Mouse (Mus musculus) embryonic fibroblast, embryonic 13.5 days (primary cell): ENCODE results near the gene Crybg1. TPM values are rescaled to one million over a fixed set of nuclear protein-coding genes. Genes with fewer than 3 reads are reported as not detected.

Experiments used
- H3K27ac ChIP-seq: 2 replicates; pipeline ENCODE4 v1.5.1; 2012; ENCODE audit warnings: low read length, control low read depth, inconsistent platforms; ENCODE audit not compliant: insufficient read depth
- H3K4me1 ChIP-seq: 2 replicates; pipeline ENCODE4 v1.6.1; 2011; ENCODE audit warnings: low read length; ENCODE audit not compliant: control insufficient read depth, insufficient read depth
- H3K4me3 ChIP-seq: 2 replicates; pipeline ENCODE4 v1.5.1; 2011; ENCODE audit warnings: mild to moderate bottlenecking, control low read depth, low read length; ENCODE audit not compliant: insufficient read depth
- CTCF ChIP-seq: IDR thresholded peaks from 2 replicates; pipeline ENCODE4 v1.5.1; 2011; ENCODE audit warnings: mild to moderate bottlenecking, control low read depth, low read length, moderate library complexity, borderline replicate concordance; ENCODE audit not compliant: insufficient read depth
- POLR2A ChIP-seq: IDR thresholded peaks from 2 replicates; pipeline ENCODE4 v1.6.1; 2011; ENCODE audit warnings: low read depth, mild to moderate bottlenecking, control low read depth, low read length, moderate library complexity
- polyA plus RNA-seq: library from polyadenylated mRNA; stranded (reverse); fragments of >200 nt; gene quantifications from 2 replicates; pipeline ENCODE4 v1.2.4, GENCODE M21; 2011; ENCODE audit warnings: low read depth; ENCODE audit not compliant: missing spikeins, insufficient read length

Gene Crybg1
- polyA plus RNA-seq, 1 experiment: 0.65 TPM

GRCm38 (mm10) chr10:44013885-44014284 lies 134.8 kb downstream of the Crybg1 start:
- Histone ChIP-seq H3K27ac (no peak overlapping the region), H3K4me1 (peaks cover 6% of the 10 kb centered on the region; the same call in 1 of the 2 replicates), H3K4me3 (no peak overlapping the region)
- TF ChIP-seq CTCF: no peak
- TF ChIP-seq POLR2A: no peak

- peaks cover 6% of the 10 kb centered on the region; the same call in 1 of the 2 replicates for H3K4me1 ChIP-seq
- no peak overlapping the region for H3K4me3 ChIP-seq
- no peak overlapping the region for H3K27ac ChIP-seq
- TF ChIP-seq CTCF (no peak), POLR2A (no peak)
Observed at GRCm38 (mm10) chr10:44011408-44011807, 137.2 kb downstream of the Crybg1 start.

GRCm38 (mm10) chr10:44008808-44009207 lies 139.8 kb downstream of the Crybg1 start:
- TF ChIP-seq CTCF: no peak
- no peak for TF ChIP-seq POLR2A
- H3K4me3 ChIP-seq: no peak overlapping the region
- H3K27ac ChIP-seq: no peak overlapping the region
- no peaks in the 10 kb centered on the region for H3K4me1 ChIP-seq

- no peaks in the 10 kb centered on the region for H3K4me1 ChIP-seq
- H3K4me3 ChIP-seq: no peak overlapping the region
- no peak overlapping the region for H3K27ac ChIP-seq
- TF ChIP-seq POLR2A (no peak), CTCF (no peak)
Observed at GRCm38 (mm10) chr10:44006815-44007214, 141.8 kb downstream of the Crybg1 start.

- peak overlapping the region; percentile 13 for H3K4me3 ChIP-seq
- TF ChIP-seq CTCF: no peak
- TF ChIP-seq POLR2A: no peak
- H3K4me1 ChIP-seq: no peaks in the 10 kb centered on the region
- H3K27ac ChIP-seq: no peak overlapping the region
Observed at GRCm38 (mm10) chr10:44005677-44006641, 142.7 kb downstream of the Crybg1 start.

- TF ChIP-seq CTCF (no peak), POLR2A (no peak)
- Histone ChIP-seq H3K4me1 (no peaks in the 10 kb centered on the region; the same call in 1 of the 2 replicates), H3K27ac (no peak overlapping the region), H3K4me3 (peak overlapping the region; percentile 52; the same call in 1 of the 2 replicates)
Observed at GRCm38 (mm10) chr10:44004221-44004751, 144.4 kb downstream of the Crybg1 start.

- peaks cover 3% of the 10 kb centered on the region; the same call in 1 of the 2 replicates for H3K4me1 ChIP-seq
- peak overlapping the region; percentile 52 for H3K4me3 ChIP-seq
- no peak for TF ChIP-seq CTCF
- TF ChIP-seq POLR2A: no peak
- no peak overlapping the region for H3K27ac ChIP-seq
Observed at GRCm38 (mm10) chr10:44003551-44004151, 145.0 kb downstream of the Crybg1 start.

- peak overlapping the region; percentile 52 for H3K4me3 ChIP-seq
- peaks cover 4% of the 10 kb centered on the region; the same call in 1 of the 2 replicates for H3K4me1 ChIP-seq
- no peak overlapping the region for H3K27ac ChIP-seq
- TF ChIP-seq POLR2A: no peak
- TF ChIP-seq CTCF: no peak
Observed at GRCm38 (mm10) chr10:44002995-44003524, 145.6 kb downstream of the Crybg1 start.

- no peak overlapping the region for H3K27ac ChIP-seq
- H3K4me1 ChIP-seq: peaks cover 4% of the 10 kb centered on the region; the same call in 1 of the 2 replicates
- TF ChIP-seq POLR2A: no peak
- peak; percentile 34; the same call in 1 of the 2 replicates for TF ChIP-seq CTCF
- H3K4me3 ChIP-seq: no peak overlapping the region
Observed at GRCm38 (mm10) chr10:44002004-44002940, 146.4 kb downstream of the Crybg1 start.
